Mouse (Mus musculus): ENCODE results near the gene Slc25a11.

GRCm38 (mm10) chr11:70658521-70658920, 11.2 kb upstream of the Slc25a11 start:
- TF ChIP-seq MAFK (IDR thresholded peaks at IDR 0.05; ENCODE audit: insufficient read depth, low read depth, low read length) (no peak), ZNF384 (IDR thresholded peaks at IDR 0.05; ENCODE audit: low read depth, low read length) (no peak)
